Mouse (Mus musculus): ENCODE measurements at regions not wholly inside any gene's neighbourhood (a gene's known extent, or its start where the extent isn't known, plus 50 kb on each side); places are given as distances from the start of the nearest gene placed in this dataset.

DNA sequence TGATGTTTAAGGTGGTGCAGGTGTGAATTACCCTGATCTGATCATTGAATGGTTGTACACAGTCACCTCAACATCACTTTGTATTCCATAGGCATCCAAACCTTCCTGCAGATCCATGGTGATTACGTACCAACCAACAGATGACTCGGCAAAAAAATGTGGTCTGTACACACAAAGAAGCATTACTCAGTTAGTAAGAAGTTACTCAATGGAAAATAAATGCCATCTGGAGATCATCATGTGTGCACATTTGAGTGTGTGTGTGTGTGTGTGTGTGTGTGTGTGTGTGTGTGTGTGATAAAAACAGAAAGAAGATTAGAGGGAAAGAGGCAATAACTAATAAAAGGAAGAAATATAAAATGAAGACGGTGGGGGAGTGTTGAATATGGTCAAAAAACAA is 1512.2 kb upstream of the Gm6569 start:
- no peak for DNase-seq

DNA sequence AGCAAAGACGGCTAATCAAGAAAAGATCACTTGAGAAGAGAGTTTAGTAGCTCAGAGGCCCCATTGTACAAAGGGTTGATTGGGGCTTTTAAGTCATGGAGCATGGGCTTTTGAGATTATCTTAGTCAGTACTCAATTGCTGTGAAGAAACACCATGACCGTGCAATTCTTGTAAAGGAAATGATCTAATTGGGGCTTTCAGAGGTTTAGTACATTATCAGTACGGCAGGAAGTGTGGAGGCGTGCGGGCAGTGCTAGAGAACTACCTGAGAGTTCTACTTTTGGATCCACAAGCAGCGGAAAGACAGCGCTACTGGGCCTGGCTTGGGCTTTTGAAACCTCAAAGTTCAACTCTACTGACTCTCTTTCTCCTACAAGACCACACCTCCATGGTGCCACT is 1511.2 kb upstream of the Gm6569 start:
- no peak for DNase-seq

DNA sequence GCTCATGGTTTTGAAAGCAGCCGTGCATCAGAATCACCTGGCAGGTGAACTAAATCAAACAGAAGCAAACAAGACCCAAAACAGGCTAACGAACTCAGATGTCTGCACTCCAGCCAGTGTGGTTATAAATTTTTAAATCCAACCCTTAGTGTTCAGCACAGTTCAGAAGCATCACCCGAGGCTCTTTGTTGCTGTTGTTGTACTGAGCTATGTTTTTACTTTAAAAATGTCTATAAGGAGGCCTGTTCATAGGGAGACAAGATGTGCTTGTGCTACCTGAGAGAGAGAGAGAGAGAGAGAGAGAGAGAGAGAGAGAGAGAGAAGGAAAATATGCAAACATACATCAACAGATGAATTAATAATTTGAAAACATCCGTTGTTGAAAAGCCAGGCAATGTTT is 1503.1 kb upstream of the Gm6569 start:
- DNase-seq, result no peak

DNA sequence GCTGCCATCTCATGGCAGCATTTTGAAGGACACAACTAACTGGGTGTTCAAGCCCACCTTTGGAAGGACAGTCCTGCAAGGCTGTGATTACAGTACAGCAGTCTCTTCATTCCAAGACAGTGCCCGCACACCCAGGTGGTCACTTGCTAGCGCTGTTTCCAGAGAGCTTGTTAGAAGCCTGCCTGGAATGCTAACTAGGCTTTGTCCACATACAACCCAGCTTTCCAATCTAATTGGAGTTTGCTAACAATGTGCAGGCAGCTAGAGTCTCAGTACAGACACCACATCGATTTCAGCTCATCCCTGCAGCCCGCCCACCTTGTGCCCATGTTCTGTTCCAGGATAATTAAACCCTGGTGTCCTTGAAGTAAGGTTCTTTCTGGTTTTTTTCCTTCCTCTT is 1499.9 kb upstream of the Gm6569 start:
- DNase-seq, result no peak

DNA sequence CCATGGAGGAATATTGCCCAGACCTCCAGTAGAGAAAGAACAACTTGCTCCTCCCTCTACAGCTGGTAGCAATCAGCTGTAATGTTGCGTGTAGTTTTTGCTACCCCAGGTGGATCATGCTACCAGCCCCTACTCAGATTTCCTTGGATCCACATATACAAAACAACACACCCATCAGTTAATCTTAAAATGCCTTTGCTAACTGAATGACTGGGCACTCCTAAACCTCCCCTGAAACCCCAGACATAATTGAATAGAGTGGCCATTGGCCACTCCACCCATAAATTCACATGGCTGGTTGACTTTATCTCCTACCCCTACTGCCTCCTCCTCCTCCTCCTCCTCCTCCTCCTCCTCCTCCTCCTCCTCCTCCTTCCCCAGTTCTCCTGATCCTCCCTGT is 1494.7 kb upstream of the Gm6569 start:
- no peak for DNase-seq

DNA sequence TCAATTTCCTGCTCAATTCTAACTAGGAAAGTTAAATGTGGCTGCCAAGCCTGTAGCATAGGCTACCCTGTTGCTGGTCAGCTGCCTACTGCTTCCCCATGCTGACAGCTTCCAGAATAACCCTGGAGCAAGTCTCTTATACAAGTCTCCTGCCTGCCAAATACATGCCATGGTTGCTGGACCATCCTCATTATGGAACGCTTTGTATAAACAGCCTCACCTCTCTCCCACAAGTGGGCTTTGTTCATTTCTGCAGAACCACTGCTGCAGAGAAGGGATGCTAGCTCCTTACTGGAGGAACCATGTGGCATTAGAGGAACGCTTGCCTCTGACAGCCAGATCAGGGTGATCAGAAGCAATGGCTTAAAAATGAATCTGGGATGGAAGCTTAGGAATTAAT is 1492.4 kb upstream of the Gm6569 start:
- DNase-seq, result no peak

DNA sequence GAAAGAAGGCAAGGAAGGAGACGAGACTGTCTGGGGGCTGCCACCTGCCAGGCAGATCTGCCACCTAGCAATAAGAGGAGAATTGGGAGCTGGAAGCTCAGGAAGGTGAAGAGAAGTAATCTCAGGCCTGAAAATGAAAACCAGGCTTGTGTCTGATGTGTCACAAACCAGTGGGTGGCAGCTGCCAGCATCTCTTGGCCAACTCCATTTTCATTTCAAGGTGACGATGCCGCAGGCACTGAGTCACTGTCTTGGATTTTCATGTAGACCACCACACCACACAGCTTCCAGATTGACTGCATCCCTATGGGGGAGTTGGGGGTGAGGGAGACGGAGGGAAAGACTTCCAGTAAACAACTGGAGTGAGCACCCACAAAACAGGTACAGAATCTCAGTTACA is 1491.9 kb upstream of the Gm6569 start:
- DNase-seq, result no peak

DNA sequence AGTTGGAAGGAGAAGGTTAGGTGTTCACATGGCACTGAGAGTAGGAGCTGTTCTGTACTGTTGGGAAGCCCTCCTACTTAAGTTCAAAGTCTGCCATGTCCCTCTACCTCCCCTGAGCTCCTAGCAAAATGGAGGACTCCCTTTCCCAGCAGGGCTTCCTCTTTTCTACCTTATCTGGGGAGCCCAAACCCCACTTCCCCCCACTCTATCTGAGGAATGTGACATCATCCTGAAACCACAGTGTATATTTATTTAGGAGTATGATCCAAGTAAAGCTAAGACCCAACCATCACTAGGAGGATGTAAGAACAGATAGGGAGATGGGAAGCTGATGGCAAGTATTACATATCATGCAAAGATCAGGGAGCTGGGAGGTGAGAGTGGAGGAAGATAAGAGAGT is 1490.6 kb upstream of the Gm6569 start:
- DNase-seq, result no peak

DNA sequence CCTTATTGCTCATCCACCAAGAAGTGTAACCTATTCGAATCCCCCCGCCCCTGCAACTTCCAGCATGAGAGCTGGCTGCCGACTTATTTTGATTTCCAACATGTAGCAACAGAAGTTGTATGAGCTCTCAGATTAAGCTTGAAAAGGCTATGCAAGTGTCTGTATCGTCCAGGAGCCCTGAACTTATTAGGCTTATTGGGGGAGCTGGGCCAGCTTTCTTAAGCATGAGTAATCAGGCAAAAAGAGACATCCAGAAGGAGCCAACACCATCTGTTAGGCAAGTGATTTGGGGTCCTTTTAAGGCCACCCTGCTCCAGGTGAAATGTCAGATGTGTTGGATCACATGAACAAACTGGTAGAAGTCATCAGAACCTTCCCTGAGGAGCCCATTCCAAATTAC is 1481.0 kb upstream of the Gm6569 start:
- DNase-seq, result no peak

DNA sequence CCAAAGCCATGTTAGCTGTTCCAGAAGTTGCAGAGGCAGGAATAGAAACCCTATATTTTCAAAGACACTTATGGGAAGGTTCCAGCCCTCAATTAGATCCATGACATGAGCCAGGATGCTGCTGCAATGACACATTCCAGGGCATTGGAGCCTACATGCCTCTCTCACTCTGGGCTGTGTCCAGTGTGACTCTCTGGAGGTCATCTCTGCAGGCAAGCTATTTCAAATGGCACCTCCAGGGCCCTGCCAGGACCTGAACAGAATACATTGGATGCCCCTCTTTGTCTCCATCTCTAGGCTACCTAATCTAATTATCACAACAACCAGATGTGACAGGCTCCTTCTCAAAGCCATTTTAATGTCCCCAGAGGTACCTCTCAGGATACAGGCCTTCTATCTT is 1478.7 kb upstream of the Gm6569 start:
- DNase-seq, result no peak

DNA sequence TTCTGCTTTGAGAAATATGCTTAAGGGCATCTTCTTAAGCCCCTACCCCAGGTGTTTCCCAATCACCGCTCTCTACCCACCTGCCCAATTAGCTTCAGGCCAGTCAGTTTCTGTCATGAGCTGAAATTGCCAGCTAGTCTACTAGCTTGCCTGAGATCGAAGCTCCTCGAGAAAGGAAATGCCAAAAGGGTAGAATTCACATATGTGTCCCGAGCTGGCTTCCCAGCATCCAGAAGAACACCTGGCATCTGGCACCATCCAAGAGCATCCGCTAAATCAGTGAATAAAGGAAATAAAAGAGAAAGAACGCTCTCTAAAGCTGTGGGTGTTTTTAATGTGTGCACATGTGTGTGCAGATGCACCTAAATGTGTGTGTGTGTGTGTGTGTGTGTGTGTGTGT is 1474.7 kb upstream of the Gm6569 start:
- DNase-seq, result no peak

DNA sequence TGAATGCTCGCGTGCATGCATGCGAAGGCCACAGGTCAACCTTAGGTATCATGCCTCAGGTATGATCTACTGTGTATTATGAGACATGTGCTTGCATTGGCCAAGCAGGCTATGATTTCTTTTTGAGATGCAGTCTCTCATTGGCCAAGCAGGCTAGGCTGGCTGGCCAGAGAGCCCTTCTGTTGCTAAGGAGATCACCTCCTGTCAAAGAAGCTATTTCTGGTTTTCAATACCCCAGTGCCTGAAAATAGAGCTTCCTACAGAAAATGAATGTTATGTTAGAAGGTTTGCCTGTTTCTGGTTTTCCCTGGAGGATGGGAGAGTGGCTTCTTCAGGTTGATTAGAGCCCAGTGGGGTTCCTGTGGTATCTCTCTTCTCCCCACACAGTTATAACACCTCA is 1474.3 kb upstream of the Gm6569 start:
- DNase-seq, result no peak

DNA sequence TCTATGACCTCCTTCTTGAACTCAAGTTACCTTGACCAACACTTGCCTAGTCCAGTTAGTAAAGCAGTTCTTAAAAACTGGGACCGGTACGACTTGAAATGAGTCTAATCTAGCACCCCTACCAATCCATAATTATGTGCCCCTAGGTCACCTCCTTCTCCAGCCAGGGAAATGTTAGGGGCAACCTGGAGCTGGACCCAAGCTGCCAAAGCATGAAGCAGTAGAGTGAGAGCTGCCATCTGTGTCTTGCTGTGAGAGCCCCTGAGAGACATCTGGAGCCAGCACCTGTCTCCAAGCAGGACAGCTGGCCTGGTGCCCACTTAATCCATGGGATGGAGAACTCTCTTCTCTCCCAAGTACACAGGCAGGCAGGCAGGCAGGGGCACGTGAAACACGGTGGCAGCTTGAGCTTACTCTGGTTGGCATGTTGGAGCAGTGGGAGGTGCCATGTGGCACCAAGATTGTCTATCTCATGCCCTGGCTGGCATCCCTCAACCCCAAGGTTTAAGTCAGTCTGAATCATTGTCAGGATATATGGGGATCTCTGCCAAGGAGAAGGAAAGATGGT is 1473.8 kb upstream of the Gm6569 start:
- DNase-seq, result peak; percentile 6

DNA sequence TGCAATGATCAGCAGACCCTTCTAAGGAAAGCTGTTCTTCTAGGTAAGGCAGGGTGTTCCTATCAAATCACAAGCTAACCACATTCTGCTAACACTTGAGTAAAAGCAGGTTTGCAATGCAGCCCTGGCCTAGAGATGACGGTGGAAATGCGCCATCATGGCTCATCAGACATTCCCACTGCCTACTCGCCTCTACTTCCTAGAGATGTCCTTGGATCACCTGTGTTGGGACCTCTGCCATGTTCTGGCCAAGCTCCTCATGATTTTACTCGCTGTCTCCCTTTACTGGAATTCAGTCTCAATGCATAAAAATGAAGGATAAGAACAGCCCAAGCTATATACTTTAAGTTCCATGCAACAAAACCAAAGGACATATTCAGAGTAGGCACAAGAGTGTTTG is 1461.3 kb upstream of the Gm6569 start:
- no peak for DNase-seq

DNA sequence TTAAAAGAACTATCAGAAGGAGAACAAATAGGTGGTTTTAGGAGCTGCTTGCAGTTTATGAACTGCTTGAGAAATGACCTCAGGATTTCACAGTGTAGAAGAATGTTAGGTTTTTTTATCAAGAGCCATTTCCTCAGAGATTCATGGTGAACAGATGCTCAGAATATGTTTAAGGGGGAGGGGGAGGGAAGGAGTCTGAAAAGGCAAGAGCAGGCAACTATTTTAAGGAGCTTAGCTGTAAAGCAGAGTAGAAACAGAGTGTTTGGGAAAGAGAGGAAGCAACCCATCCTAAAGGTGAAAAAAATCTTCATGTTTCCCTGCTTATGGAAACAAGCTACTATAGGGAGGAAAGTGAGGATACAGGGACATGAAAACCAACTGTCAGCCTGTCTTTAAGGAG is 1457.2 kb upstream of the Gm6569 start:
- DNase-seq, result no peak

DNA sequence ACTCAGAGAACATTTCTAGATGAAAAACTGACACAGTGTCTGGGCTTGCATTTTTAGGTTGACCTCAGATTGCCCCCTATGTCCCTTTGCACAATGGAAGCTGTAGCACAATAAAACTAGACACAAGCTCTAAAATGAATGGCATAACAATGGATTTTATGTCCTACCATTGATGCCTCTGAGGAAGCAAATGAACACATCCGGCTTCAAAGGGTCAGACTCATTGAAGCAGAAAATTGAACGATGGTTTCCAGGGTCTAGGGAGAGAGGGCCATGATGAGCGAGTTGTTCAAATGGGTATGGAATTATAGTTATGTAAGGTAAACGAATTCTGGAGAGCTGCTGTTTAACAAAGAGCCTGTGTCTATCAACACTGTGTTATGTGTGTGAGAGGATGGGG is 1455.1 kb upstream of the Gm6569 start:
- no peak for DNase-seq

DNA sequence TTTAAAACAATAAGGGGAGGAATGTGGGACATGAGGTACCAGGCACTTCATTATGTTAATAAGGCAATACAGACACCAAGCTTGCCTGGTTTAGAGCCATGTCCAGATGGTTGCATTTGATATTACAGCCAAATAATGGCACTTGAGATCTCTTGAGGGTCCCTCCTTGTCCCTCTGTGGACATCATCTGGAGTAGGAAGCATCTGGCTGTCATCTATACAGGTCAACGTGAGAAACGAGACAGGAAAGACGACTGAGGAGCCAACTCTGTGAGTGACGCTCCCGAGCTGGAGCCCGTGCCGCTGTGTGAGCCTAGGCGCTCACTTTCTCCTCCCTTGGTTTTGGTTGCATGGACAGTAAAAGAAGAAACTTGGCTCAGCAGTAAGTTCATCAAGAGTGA is 1453.2 kb upstream of the Gm6569 start:
- DNase-seq, result no peak

DNA sequence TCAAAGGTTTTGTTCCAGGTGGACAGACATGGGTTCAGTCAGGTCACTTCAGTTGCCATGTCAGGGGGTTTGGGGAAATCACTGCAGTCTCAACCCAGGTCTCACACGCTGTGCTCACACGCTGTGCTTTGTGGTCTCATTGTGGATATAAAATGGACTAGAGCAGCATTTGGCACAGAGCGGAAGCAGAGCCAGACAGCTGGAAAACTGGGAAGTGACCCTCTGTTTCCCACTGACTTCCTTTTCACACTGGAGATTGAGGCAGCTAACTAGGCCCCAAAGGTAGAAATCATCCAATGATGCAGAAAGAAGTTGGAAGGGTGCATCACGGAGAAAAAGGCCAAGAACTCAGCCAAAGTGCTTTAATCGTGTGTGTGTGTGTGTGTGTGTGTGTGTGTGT is 1452.6 kb upstream of the Gm6569 start:
- no peak for DNase-seq

DNA sequence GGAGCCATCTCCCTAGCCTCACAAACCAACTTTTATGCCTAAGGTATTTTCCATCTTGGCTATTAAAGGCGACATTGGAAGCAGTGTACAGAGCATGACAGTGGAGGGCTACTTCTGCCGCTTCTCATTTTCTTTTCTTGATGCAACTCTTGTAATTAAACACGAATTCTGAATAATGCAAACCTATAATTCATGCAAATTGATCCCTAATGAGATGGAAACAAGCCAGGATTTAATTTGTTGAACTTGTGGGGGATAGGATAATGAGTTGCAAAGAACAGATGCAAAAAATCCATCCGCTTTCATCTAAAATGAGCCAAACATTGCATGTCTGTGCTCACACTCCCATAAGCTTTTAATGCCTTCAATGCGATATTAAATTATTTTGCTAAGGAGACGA is 1451.8 kb upstream of the Gm6569 start:
- DNase-seq, result no peak

DNA sequence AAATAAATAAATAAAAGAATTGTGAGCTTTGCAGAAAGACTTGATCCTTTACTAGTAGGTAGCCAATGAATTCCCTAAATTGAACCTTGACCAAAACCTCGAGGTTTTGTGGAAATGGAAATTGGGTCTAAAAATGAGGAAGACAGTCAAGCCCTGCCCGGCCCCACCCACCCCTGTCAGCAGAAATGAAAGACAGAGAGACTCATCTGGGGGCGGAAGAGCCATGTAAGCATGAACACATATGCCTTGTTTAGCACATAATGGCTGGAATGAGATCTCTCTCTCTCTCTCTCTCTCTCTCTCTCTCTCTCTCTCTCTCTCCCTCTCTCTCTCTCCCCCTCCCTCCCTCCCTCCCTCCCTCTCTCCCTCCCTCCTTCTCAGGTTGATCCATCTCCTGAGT is 1451.3 kb upstream of the Gm6569 start:
- DNase-seq, result no peak

DNA sequence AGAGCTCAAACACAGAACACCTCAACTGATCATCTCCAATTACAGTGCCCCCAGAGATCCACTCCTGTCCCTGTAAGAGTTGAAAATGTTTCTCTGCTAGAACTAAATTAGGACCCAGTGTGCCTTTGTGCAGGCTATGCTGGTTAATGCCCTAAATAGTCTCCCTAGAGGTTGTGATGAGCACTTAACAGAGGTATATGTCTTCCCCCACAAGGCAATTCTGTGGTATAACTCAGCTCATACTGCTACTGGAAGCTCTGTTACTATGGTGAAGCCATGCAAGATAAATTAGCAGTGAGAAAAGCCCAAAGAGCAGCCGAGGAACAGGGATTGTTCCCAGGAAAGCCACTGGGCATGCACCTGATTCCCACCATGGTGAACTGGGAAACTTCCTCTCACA is 1450.9 kb upstream of the Gm6569 start:
- DNase-seq, result no peak

DNA sequence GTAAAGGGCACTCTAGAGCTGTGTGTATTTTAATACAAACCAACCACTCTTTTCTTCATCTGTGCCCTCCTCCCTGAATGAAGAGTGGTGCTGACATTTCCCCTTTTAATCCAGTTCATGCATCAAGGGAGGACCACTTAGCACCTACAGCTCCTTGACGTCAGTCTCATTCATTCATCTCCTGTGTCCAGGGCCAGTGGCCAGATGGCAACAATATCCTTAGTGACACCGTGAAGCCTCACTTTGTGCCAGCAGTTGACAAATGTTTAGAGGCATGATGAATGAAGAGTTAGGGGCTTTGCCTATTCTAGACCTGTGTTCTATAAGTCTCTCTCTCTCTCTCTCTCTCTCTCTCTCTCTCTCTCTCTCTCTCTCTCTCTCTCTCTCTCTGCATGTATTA is 1441.1 kb upstream of the Gm6569 start:
- no peak for DNase-seq

DNA sequence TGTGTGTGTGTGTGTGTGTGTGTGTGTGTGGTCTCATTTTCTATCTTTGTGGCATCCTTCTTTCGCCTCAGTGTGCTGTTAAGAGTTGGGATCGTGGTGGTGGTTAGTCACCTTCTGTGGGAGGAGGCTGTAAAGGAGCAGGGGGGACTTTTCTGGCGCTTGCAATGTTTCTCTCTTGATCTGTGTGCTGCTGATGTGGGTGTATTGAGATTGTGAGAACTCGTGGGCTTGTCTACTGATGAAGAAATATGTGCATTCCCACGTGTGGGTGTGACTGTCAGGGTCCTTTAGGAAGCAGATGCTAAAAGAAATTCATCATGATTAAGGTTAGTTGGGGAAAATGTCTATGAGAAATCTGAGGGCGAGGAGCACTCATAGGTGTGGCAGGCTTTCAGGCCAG is 1422.4 kb upstream of the Gm6569 start:
- no peak for DNase-seq
